Mouse (Mus musculus) layer of hippocampus, adult 2 months (tissue): Measurements from ENCODE around the gene Slco2a1. TPM values are rescaled to one million over a fixed set of nuclear protein-coding genes. Genes with fewer than 3 reads are reported as not detected.

Experiments used
- DNase-seq, 2 experiments: peaks; one replicate each; pipeline ENCODE4 v3.0.0; 2022; ENCODE audit warnings: low spot score in 2 of 2
- H3K27ac ChIP-seq: fragments of 200-600 bp; 2 replicates; pipeline ENCODE4 v1.8.1; 2022
- H3K4me3 ChIP-seq: fragments of 200-600 bp; 2 replicates; pipeline ENCODE4 v1.8.1; 2022; ENCODE audit warnings: mild to moderate bottlenecking
- CTCF ChIP-seq: fragments of 200-600 bp; conservative IDR thresholded peaks from 2 replicates; pipeline ENCODE4 v1.8.1; 2022; ENCODE audit warnings: antibody characterized with exemption, mild to moderate bottlenecking, moderate library complexity
- total RNA-seq, 2 experiments: library from RNA; stranded (reverse); gene quantifications; 2 replicates each; pipeline ENCODE4 v1.2.3; 2021

Gene Slco2a1
- total RNA-seq, 2 experiments from 2014 or later: 2.0 to 3.2 TPM

GRCm38 (mm10) chr9:103061471-103062053, 73.0 kb downstream of the Slco2a1 start:
- no peak overlapping the region for H3K4me3 ChIP-seq
- DNase-seq: no peak
- H3K27ac ChIP-seq: no peak overlapping the region
- no peak for TF ChIP-seq CTCF

GRCm38 (mm10) chr9:103063591-103063990, 75.1 kb downstream of the Slco2a1 start:
- no peak for TF ChIP-seq CTCF
- Histone ChIP-seq H3K27ac (no peak overlapping the region), H3K4me3 (no peak overlapping the region)
- DNase-seq: no peak

- Histone ChIP-seq H3K27ac (no peak overlapping the region), H3K4me3 (no peak overlapping the region)
- DNase-seq: no peak
- no peak; the same call in 1 of the 2 replicates for TF ChIP-seq CTCF
Observed at GRCm38 (mm10) chr9:103066845-103067244, 78.3 kb downstream of the Slco2a1 start.

GRCm38 (mm10) chr9:103067651-103068050, 79.1 kb downstream of the Slco2a1 start:
- peak overlapping the region; percentile 18; the same call in 1 of the 2 replicates for H3K4me3 ChIP-seq
- DNase-seq: no peak

GRCm38 (mm10) chr9:103068769-103069168, 80.3 kb downstream of the Slco2a1 start:
- Histone ChIP-seq H3K27ac (no peak overlapping the region), H3K4me3 (no peak overlapping the region)
- no peak for DNase-seq
- TF ChIP-seq CTCF: no peak

More at GRCm38 (mm10) chr9:103067651-103068050, 79.1 kb downstream of the Slco2a1 start:
- no peak for TF ChIP-seq CTCF
- H3K27ac ChIP-seq: no peak overlapping the region

- Histone ChIP-seq H3K27ac (no peak overlapping the region), H3K4me3 (no peak overlapping the region)
- no peak for DNase-seq
- no peak for TF ChIP-seq CTCF
Observed at GRCm38 (mm10) chr9:103071541-103072203, 83.2 kb downstream of the Slco2a1 start.

- H3K4me3 ChIP-seq: no peak overlapping the region
- H3K27ac ChIP-seq: no peak overlapping the region
- DNase-seq: no peak
- no peak for TF ChIP-seq CTCF
Observed at GRCm38 (mm10) chr9:103072204-103072599, 83.7 kb downstream of the Slco2a1 start.

GRCm38 (mm10) chr9:103072926-103073515, 84.5 kb downstream of the Slco2a1 start:
- H3K4me3 ChIP-seq: no peak overlapping the region
- H3K27ac ChIP-seq: no peak overlapping the region
- no peak for TF ChIP-seq CTCF
- DNase-seq: no peak

- no peak overlapping the region for H3K27ac ChIP-seq
- H3K4me3 ChIP-seq: no peak overlapping the region
- no peak for TF ChIP-seq CTCF
- no peak for DNase-seq
Observed at GRCm38 (mm10) chr9:103076836-103077531, 88.5 kb downstream of the Slco2a1 start.

GRCm38 (mm10) chr9:103078194-103078691, 89.7 kb downstream of the Slco2a1 start:
- DNase-seq: no peak
- no peak for TF ChIP-seq CTCF
- no peak overlapping the region for H3K27ac ChIP-seq
- no peak overlapping the region for H3K4me3 ChIP-seq

- H3K4me3 ChIP-seq: no peak overlapping the region
- DNase-seq: no peak
- H3K27ac ChIP-seq: no peak overlapping the region
- TF ChIP-seq CTCF: no peak
Observed at GRCm38 (mm10) chr9:103080211-103080610, 91.7 kb downstream of the Slco2a1 start.

- Histone ChIP-seq H3K4me3 (no peak overlapping the region), H3K27ac (peak overlapping the region; percentile 68; the same call in 1 of the 2 replicates)
- no peak for TF ChIP-seq CTCF
- DNase-seq: no peak
Observed at GRCm38 (mm10) chr9:103082246-103082975, 93.9 kb downstream of the Slco2a1 start.
